Mouse (Mus musculus) embryonic facial prominence, embryonic 13.5 days (tissue): Measurements from ENCODE around the gene Lrrc36. TPM values are rescaled to one million over a fixed set of nuclear protein-coding genes. Genes with fewer than 3 reads are reported as not detected.

ENCODE experiments used
- ATAC-seq: fragments of 200-750 bp; cut with Nextera tagmentation; 2 replicates; pipeline ENCODE4 v1.8.0; 2017; ENCODE audit warnings: low read depth; ENCODE audit not compliant: insufficient number of reproducible peaks, insufficient read depth, low FRiP score, low TSS enrichment
- H3K27ac ChIP-seq: fragments of 300-500 bp; sonication (generic); 2 replicates; pipeline ENCODE4 v1.5.1; 2015; ENCODE audit warnings: moderate library complexity, mild to moderate bottlenecking, inconsistent platforms
- H3K27me3 ChIP-seq: fragments of 300-500 bp; sonication (generic); 2 replicates; pipeline ENCODE4 v1.6.1; 2015; ENCODE audit warnings: mild to moderate bottlenecking, inconsistent platforms
- H3K36me3 ChIP-seq: fragments of 300-500 bp; sonication (generic); 2 replicates; pipeline ENCODE4 v1.6.1; 2015; ENCODE audit warnings: mild to moderate bottlenecking, inconsistent platforms
- H3K4me1 ChIP-seq: fragments of 300-500 bp; sonication (generic); 2 replicates; pipeline ENCODE4 v1.6.1; 2015; ENCODE audit warnings: inconsistent platforms
- H3K4me2 ChIP-seq: fragments of 300-500 bp; sonication (generic); 2 replicates; pipeline ENCODE4 v1.6.1; 2015; ENCODE audit warnings: moderate library complexity, mild to moderate bottlenecking, inconsistent platforms
- H3K4me3 ChIP-seq: fragments of 300-500 bp; sonication (generic); 2 replicates; pipeline ENCODE4 v1.5.1; 2015; ENCODE audit warnings: mild to moderate bottlenecking, inconsistent platforms
- H3K9ac ChIP-seq: fragments of 300-500 bp; sonication (generic); 2 replicates; pipeline ENCODE4 v1.6.1; 2015; ENCODE audit warnings: mild to moderate bottlenecking, inconsistent platforms
- H3K9me3 ChIP-seq: fragments of 300-500 bp; sonication (generic); 2 replicates; pipeline ENCODE4 v1.6.1; 2016; ENCODE audit warnings: inconsistent platforms
- WGBS: fragments of 180-500 bp; shearing (Covaris S2); methylation state at CpG from one replicate; pipeline ENCODE4 v1.1.7; 2015; ENCODE audit warnings: mixed read lengths; 5-methylcytosine and 5-hydroxymethylcytosine counted together
- polyA plus RNA-seq: library from polyadenylated mRNA; unstranded; fragments of >200 nt; fragmentation: Nextera tagmentation; extraction: Ambion mirVana; gene quantifications from 2 replicates; pipeline ENCODE4 v1.2.1, GENCODE M21; 2015

Lrrc36 gene
- polyA plus RNA-seq, 1 experiment from 2014 or later, result not detected

DNA sequence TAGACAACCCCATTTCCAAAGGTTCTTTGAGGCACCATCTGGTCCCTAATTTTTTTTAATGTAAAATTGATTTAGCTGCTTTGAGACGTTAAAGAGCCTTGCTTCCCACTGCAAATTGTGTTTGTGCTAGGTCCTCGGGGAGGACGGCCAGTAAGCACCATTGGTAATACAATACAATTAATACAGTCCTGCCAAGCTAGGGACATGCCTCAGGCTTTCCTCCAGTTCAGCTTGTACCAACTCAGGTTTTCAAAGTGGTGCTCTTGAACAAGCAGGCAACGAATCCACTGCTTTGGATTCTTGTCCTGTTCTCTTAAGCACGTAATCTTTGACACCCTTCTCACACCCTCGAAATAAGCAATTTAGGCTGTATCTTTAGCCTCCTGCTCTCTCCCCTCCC, 19.6 kb downstream of the Lrrc36 start:
- 37% methylated on average over 6 of the region's 6 CpGs for WGBS
- no peak for ATAC-seq
- no peak overlapping the region for H3K27ac ChIP-seq

GRCm38 (mm10) chr8:105433511-105433910, 20.1 kb downstream of the Lrrc36 start:
- Histone ChIP-seq H3K36me3 (no peaks in the 10 kb centered on the region), H3K9ac (no peak overlapping the region), H3K27me3 (no peaks in the 10 kb centered on the region), H3K9me3 (no peaks in the 10 kb centered on the region), H3K27ac (no peak overlapping the region), H3K4me3 (no peak overlapping the region), H3K4me2 (no peak overlapping the region), H3K4me1 (peaks cover 9% of the 10 kb centered on the region; the same call in 1 of the 2 replicates)
- ATAC-seq, result no peak
- WGBS, result 43% methylated on average over 5 of the region's 5 CpGs

More for the DNA sequence above, 19.6 kb downstream of the Lrrc36 start:
- Histone ChIP-seq H3K4me3 (no peak overlapping the region), H3K4me2 (no peak overlapping the region), H3K27me3 (no peaks in the 10 kb centered on the region), H3K36me3 (no peaks in the 10 kb centered on the region), H3K9ac (no peak overlapping the region), H3K9me3 (no peaks in the 10 kb centered on the region), H3K4me1 (peaks cover 9% of the 10 kb centered on the region; the same call in 1 of the 2 replicates)

DNA sequence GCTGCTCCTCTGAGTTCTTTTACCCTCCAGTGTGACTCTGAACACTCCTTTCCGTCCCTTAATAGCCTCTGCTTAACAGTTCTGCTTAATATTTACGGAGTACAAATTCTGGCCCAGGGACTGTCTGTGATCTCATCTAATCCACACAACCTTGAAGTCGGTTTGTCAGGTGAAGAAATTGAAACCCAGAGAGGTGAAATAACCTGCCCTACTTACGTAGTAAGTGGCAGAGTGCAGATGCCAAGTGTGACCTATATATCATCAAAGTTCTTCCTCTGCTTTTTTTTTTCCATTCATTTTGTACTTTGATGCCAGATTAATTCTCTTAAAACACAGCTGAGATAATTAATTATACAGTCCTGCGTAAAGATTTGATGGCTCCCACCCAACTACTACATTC, 20.8 kb downstream of the Lrrc36 start:
- Histone ChIP-seq H3K9ac (no peak overlapping the region), H3K4me3 (no peak overlapping the region), H3K9me3 (no peaks in the 10 kb centered on the region), H3K4me1 (peaks cover 9% of the 10 kb centered on the region; the same call in 1 of the 2 replicates), H3K4me2 (no peak overlapping the region), H3K27me3 (no peaks in the 10 kb centered on the region), H3K36me3 (no peaks in the 10 kb centered on the region), H3K27ac (no peak overlapping the region)
- WGBS, result 70% methylated on average over 5 of the region's 5 CpGs
- no peak for ATAC-seq

- no peak overlapping the region for H3K4me2 ChIP-seq
- H3K4me1 ChIP-seq, result peaks cover 9% of the 10 kb centered on the region; the same call in 1 of the 2 replicates
- H3K4me3 ChIP-seq, result no peak overlapping the region
- no peaks in the 10 kb centered on the region for H3K36me3 ChIP-seq
- 68% methylated on average over 5 of the region's 5 CpGs for WGBS
- H3K27ac ChIP-seq, result no peak overlapping the region
- H3K9me3 ChIP-seq, result no peaks in the 10 kb centered on the region
- no peak for ATAC-seq
- H3K9ac ChIP-seq, result no peak overlapping the region
- H3K27me3 ChIP-seq, result no peaks in the 10 kb centered on the region
Observed at GRCm38 (mm10) chr8:105436218-105436617, 22.8 kb downstream of the Lrrc36 start.

- WGBS, result 85% methylated on average over 5 of the region's 5 CpGs
- Histone ChIP-seq H3K4me3 (no peak overlapping the region), H3K27ac (no peak overlapping the region), H3K9me3 (no peaks in the 10 kb centered on the region), H3K9ac (no peak overlapping the region), H3K27me3 (no peaks in the 10 kb centered on the region), H3K4me2 (no peak overlapping the region), H3K36me3 (no peaks in the 10 kb centered on the region), H3K4me1 (peaks cover 9% of the 10 kb centered on the region; the same call in 1 of the 2 replicates)
- no peak for ATAC-seq
Observed at GRCm38 (mm10) chr8:105437078-105437748, 23.8 kb downstream of the Lrrc36 start.

DNA sequence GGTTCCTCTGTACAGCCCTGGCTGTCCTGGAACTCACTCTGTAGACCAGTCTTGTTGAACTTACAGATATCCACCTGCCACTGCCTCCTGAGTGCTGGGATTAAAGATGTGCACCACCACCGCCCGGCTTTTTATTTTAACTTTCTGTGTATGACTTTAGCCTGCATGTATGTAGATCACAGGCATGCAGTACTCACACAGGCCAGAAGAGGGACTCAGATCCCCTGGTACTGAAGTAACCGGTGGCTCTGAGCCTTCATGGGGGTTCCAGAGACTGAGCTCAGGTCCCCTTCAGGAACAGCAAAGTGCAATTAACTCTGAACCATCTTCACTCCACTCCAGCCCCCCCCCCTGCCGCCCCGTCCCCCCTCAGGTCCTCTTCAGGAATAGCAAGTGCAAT, 25.5 kb downstream of the Lrrc36 start:
- Histone ChIP-seq H3K9me3 (no peaks in the 10 kb centered on the region), H3K36me3 (no peaks in the 10 kb centered on the region), H3K4me3 (no peak overlapping the region), H3K4me1 (0 out of 2 replicates have a peak, but pooled peaks cover under 1% of the 10 kb centered on the region), H3K9ac (no peak overlapping the region), H3K4me2 (no peak overlapping the region), H3K27me3 (0 out of 2 replicates have a peak, but pooled peaks cover 4% of the 10 kb centered on the region), H3K27ac (no peak overlapping the region)
- WGBS, result 43% methylated on average over 5 of the region's 5 CpGs
- no peak for ATAC-seq

- ATAC-seq, result no peak
- 11% methylated on average over 6 of the region's 6 CpGs for WGBS
- Histone ChIP-seq H3K27me3 (peaks cover 13% of the 10 kb centered on the region), H3K9ac (no peak overlapping the region), H3K27ac (no peak overlapping the region), H3K4me3 (no peak overlapping the region), H3K9me3 (no peaks in the 10 kb centered on the region), H3K4me1 (peaks cover 8% of the 10 kb centered on the region), H3K36me3 (no peaks in the 10 kb centered on the region), H3K4me2 (no peak overlapping the region)
Observed at GRCm38 (mm10) chr8:105441433-105441832, 28.1 kb downstream of the Lrrc36 start.

- 93% methylated on average over 5 of the region's 5 CpGs for WGBS
- Histone ChIP-seq H3K27ac (no peak overlapping the region), H3K4me3 (no peak overlapping the region), H3K9ac (no peak overlapping the region), H3K27me3 (peaks cover 13% of the 10 kb centered on the region), H3K4me1 (peaks cover 8% of the 10 kb centered on the region), H3K36me3 (no peaks in the 10 kb centered on the region), H3K4me2 (no peak overlapping the region), H3K9me3 (no peaks in the 10 kb centered on the region)
- no peak for ATAC-seq
Observed at GRCm38 (mm10) chr8:105442661-105443060, 29.3 kb downstream of the Lrrc36 start.

GRCm38 (mm10) chr8:105445296-105446126, 32.1 kb downstream of the Lrrc36 start:
- peaks cover 8% of the 10 kb centered on the region for H3K4me1 ChIP-seq
- H3K4me2 ChIP-seq, result no peak overlapping the region
- H3K9me3 ChIP-seq, result no peaks in the 10 kb centered on the region
- no peak for ATAC-seq
- WGBS, result 41% methylated on average over 11 of the region's 11 CpGs
- H3K27ac ChIP-seq, result no peak overlapping the region
- no peak overlapping the region for H3K9ac ChIP-seq
- peaks cover 13% of the 10 kb centered on the region for H3K27me3 ChIP-seq
- H3K4me3 ChIP-seq, result no peak overlapping the region
- H3K36me3 ChIP-seq, result no peaks in the 10 kb centered on the region

DNA sequence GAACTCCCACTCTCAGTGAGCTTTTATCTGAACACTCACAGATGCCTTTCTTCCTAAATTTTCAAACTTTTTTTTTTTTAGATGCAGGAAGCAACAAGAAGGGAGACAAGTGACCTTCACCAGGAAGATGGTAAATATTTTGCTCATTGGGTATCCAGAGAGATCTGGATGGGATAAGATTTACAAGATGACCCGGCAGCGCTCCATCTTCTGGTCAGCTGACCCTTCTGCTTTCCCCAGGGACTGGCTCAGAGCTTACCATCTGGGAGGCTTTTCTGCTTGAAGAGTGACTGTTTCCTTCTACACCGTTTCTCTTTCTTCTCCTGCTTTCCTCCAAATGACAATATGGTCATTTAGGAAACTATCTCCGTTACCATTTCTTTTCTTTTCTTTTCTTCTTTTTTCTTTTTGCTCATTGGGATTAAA, 32.8 kb downstream of the Lrrc36 start:
- Histone ChIP-seq H3K4me3 (no peak overlapping the region), H3K9me3 (no peaks in the 10 kb centered on the region), H3K27ac (no peak overlapping the region), H3K36me3 (no peaks in the 10 kb centered on the region), H3K4me2 (no peak overlapping the region), H3K27me3 (peaks cover 13% of the 10 kb centered on the region), H3K9ac (no peak overlapping the region), H3K4me1 (peaks cover 8% of the 10 kb centered on the region)
- ATAC-seq, result no peak
- 26% methylated on average over 4 of the region's 4 CpGs for WGBS

GRCm38 (mm10) chr8:105448188-105448587, 34.8 kb downstream of the Lrrc36 start:
- no peaks in the 10 kb centered on the region for H3K36me3 ChIP-seq
- no peaks in the 10 kb centered on the region for H3K9me3 ChIP-seq
- WGBS, result 89% methylated on average over 3 of the region's 3 CpGs
- no peak for ATAC-seq
- H3K27me3 ChIP-seq, result peaks cover 13% of the 10 kb centered on the region
- H3K4me1 ChIP-seq, result peaks cover 8% of the 10 kb centered on the region
- H3K4me2 ChIP-seq, result no peak overlapping the region
- no peak overlapping the region for H3K4me3 ChIP-seq
- H3K9ac ChIP-seq, result no peak overlapping the region
- H3K27ac ChIP-seq, result no peak overlapping the region

DNA sequence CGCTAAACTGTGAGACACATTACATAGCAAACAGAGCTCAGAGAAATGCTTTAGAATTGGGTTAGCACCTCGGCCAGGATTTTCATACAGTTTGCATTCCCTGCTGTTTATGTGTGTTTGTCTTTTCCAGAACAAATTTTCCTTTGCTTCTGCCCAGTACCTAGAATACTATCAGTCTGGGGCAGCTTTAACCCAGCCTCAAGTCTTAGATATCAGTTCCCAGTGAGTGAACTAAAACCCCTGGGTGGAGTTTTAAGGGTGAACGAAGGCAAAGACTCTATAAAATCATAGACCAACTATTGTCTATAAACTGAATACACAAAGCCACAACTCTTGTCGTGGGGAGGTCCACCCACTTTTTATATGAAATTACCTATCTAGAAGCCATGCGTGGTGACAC, 35.2 kb downstream of the Lrrc36 start:
- H3K36me3 ChIP-seq, result no peaks in the 10 kb centered on the region
- H3K4me2 ChIP-seq, result no peak overlapping the region
- no peak for ATAC-seq
- no peaks in the 10 kb centered on the region for H3K9me3 ChIP-seq
- peaks cover 8% of the 10 kb centered on the region for H3K4me1 ChIP-seq
- H3K9ac ChIP-seq, result no peak overlapping the region
- H3K27me3 ChIP-seq, result peaks cover 12% of the 10 kb centered on the region
- H3K27ac ChIP-seq, result no peak overlapping the region
- WGBS, result 89% methylated on average over 5 of the region's 5 CpGs
- no peak overlapping the region for H3K4me3 ChIP-seq
